Mouse (Mus musculus): Measurements from ENCODE around the gene Blzf1.

DNA sequence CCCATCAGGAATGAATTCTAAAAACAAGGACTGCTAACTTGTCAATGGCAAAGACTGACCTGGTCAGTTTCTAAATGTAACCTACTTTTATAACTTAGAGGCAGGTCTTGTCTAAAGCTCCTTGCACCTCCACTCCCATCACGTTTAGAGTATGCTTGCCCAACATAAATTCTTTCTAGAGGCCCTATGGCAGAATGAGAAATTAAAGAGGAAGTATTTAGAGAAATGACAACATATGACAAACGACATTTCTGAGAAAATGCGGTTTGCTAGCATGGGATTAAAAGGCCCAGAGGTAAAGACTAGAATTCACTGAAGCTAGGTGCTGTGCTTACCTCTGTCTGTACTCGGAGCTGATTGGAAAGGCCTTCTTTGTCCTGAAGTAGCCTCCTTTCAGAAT is 5.3 kb downstream of the Blzf1 start:
- TF ChIP-seq CTCF (IDR thresholded peaks at IDR 0.05; ENCODE audit: insufficient read depth, low read depth, low read length) (no peak), POLR2A (IDR thresholded peaks at IDR 0.05; ENCODE audit: insufficient read depth, low read depth, low read length) (no peak)
